Mouse (Mus musculus): ENCODE measurements at regions not wholly inside any gene's neighbourhood (a gene's known extent, or its start where the extent isn't known, plus 50 kb on each side); places are given as distances from the start of the nearest gene placed in this dataset.

GRCm38 (mm10) chr4:134990651-134991050 lies 60.0 kb downstream of the Syf2 start:
- no peak overlapping the region for H3K27ac ChIP-seq (ENCODE audit: low read length)
- no peak overlapping the region for H3K9ac ChIP-seq (ENCODE audit: low read length)
- WGBS = 87% methylated on average over 11 of the region's 11 CpGs
- H3K27me3 ChIP-seq (ENCODE audit: control insufficient read depth, insufficient read depth, low read length) = peaks cover 6% of the 10 kb centered on the region
- H3K4me3 ChIP-seq (ENCODE audit: low read length) = no peak overlapping the region
- H3K9me3 ChIP-seq (replicated peaks; ENCODE audit: control insufficient read depth, low read length) = no peaks in the 10 kb centered on the region; the same call in 1 of the 2 replicates
- ATAC-seq (replicated peaks; ENCODE audit: extremely low read depth, insufficient read depth, low FRiP score) = no peak
- no peaks in the 10 kb centered on the region for H3K36me3 ChIP-seq (ENCODE audit: control insufficient read depth, insufficient read depth)
- no peaks in the 10 kb centered on the region for H3K4me1 ChIP-seq (ENCODE audit: control insufficient read depth, insufficient read depth, low read length)
- no peak overlapping the region for H3K4me2 ChIP-seq (ENCODE audit: low read depth, low read length)

- 61% methylated on average over 8 of the region's 8 CpGs for WGBS
- no peak overlapping the region for H3K9ac ChIP-seq (ENCODE audit: low read length)
These were observed 62.9 kb downstream of the Syf2 start for GRCm38 (mm10) chr4:134993526-134994122.

GRCm38 (mm10) chr4:134994205-134994604 lies 63.5 kb downstream of the Syf2 start:
- Histone ChIP-seq H3K4me3 (ENCODE audit: low read length) (no peak overlapping the region), H3K4me2 (ENCODE audit: low read depth, low read length) (no peak overlapping the region), H3K9ac (ENCODE audit: low read length) (no peak overlapping the region), H3K27ac (ENCODE audit: low read length) (no peak overlapping the region), H3K36me3 (ENCODE audit: control insufficient read depth, insufficient read depth) (no peaks in the 10 kb centered on the region), H3K9me3 (replicated peaks; ENCODE audit: control insufficient read depth, low read length) (no peaks in the 10 kb centered on the region; the same call in 1 of the 2 replicates), H3K4me1 (ENCODE audit: control insufficient read depth, insufficient read depth, low read length) (peaks cover 2% of the 10 kb centered on the region; the same call in 1 of the 2 replicates), H3K27me3 (ENCODE audit: control insufficient read depth, insufficient read depth, low read length) (peaks cover 6% of the 10 kb centered on the region)
- WGBS = 69% methylated on average over 2 of the region's 2 CpGs
- peak; percentile 37; the same call in 1 of the 2 replicates for ATAC-seq (replicated peaks; ENCODE audit: extremely low read depth, insufficient read depth, low FRiP score)

More at GRCm38 (mm10) chr4:134993526-134994122, 62.9 kb downstream of the Syf2 start:
- Histone ChIP-seq H3K4me3 (ENCODE audit: low read length) (no peak overlapping the region), H3K4me1 (ENCODE audit: control insufficient read depth, insufficient read depth, low read length) (no peaks in the 10 kb centered on the region), H3K4me2 (ENCODE audit: low read depth, low read length) (no peak overlapping the region), H3K27ac (ENCODE audit: low read length) (no peak overlapping the region), H3K27me3 (ENCODE audit: control insufficient read depth, insufficient read depth, low read length) (peaks cover 6% of the 10 kb centered on the region), H3K9me3 (replicated peaks; ENCODE audit: control insufficient read depth, low read length) (no peaks in the 10 kb centered on the region; the same call in 1 of the 2 replicates), H3K36me3 (ENCODE audit: control insufficient read depth, insufficient read depth) (no peaks in the 10 kb centered on the region)
- no peak for ATAC-seq (replicated peaks; ENCODE audit: extremely low read depth, insufficient read depth, low FRiP score)

- Histone ChIP-seq H3K9me3 (replicated peaks; ENCODE audit: control insufficient read depth, low read length) (no peaks in the 10 kb centered on the region; the same call in 1 of the 2 replicates), H3K9ac (ENCODE audit: low read length) (no peak overlapping the region)
- 78% methylated on average over 6 of the region's 6 CpGs for WGBS
These were observed 64.0 kb downstream of the Syf2 start for GRCm38 (mm10) chr4:134994648-134995047.

GRCm38 (mm10) chr4:134995052-134995451 lies 64.4 kb downstream of the Syf2 start:
- no peaks in the 10 kb centered on the region for H3K36me3 ChIP-seq (ENCODE audit: control insufficient read depth, insufficient read depth)
- H3K27me3 ChIP-seq (ENCODE audit: control insufficient read depth, insufficient read depth, low read length) = peaks cover 6% of the 10 kb centered on the region
- no peak overlapping the region for H3K9ac ChIP-seq (ENCODE audit: low read length)
- peak; percentile 63 for ATAC-seq (replicated peaks; ENCODE audit: extremely low read depth, insufficient read depth, low FRiP score)
- H3K9me3 ChIP-seq (replicated peaks; ENCODE audit: control insufficient read depth, low read length) = no peaks in the 10 kb centered on the region; the same call in 1 of the 2 replicates
- H3K4me2 ChIP-seq (ENCODE audit: low read depth, low read length) = no peak overlapping the region
- no peak overlapping the region for H3K27ac ChIP-seq (ENCODE audit: low read length)
- 58% methylated on average over 13 of the region's 13 CpGs for WGBS
- no peak overlapping the region for H3K4me3 ChIP-seq (ENCODE audit: low read length)
- H3K4me1 ChIP-seq (ENCODE audit: control insufficient read depth, insufficient read depth, low read length) = peaks cover 4% of the 10 kb centered on the region; the same call in 1 of the 2 replicates

More at GRCm38 (mm10) chr4:134994648-134995047, 64.0 kb downstream of the Syf2 start:
- Histone ChIP-seq H3K4me2 (ENCODE audit: low read depth, low read length) (no peak overlapping the region), H3K4me3 (ENCODE audit: low read length) (no peak overlapping the region), H3K36me3 (ENCODE audit: control insufficient read depth, insufficient read depth) (no peaks in the 10 kb centered on the region), H3K27ac (ENCODE audit: low read length) (no peak overlapping the region), H3K4me1 (ENCODE audit: control insufficient read depth, insufficient read depth, low read length) (peaks cover 4% of the 10 kb centered on the region; the same call in 1 of the 2 replicates), H3K27me3 (ENCODE audit: control insufficient read depth, insufficient read depth, low read length) (peaks cover 6% of the 10 kb centered on the region)
- no peak for ATAC-seq (replicated peaks; ENCODE audit: extremely low read depth, insufficient read depth, low FRiP score)

GRCm38 (mm10) chr4:134996121-134996520 lies 65.4 kb downstream of the Syf2 start:
- 90% methylated on average over 6 of the region's 6 CpGs for WGBS

GRCm38 (mm10) chr4:134997461-134998434 lies 67.0 kb downstream of the Syf2 start:
- Histone ChIP-seq H3K9ac (ENCODE audit: low read length) (no peak overlapping the region), H3K27me3 (ENCODE audit: control insufficient read depth, insufficient read depth, low read length) (peaks cover 4% of the 10 kb centered on the region), H3K36me3 (ENCODE audit: control insufficient read depth, insufficient read depth) (no peaks in the 10 kb centered on the region), H3K4me1 (ENCODE audit: control insufficient read depth, insufficient read depth, low read length) (peaks cover 14% of the 10 kb centered on the region), H3K27ac (ENCODE audit: low read length) (no peak overlapping the region), H3K9me3 (replicated peaks; ENCODE audit: control insufficient read depth, low read length) (no peaks in the 10 kb centered on the region), H3K4me3 (ENCODE audit: low read length) (no peak overlapping the region), H3K4me2 (ENCODE audit: low read depth, low read length) (no peak overlapping the region)
- WGBS = 85% methylated on average over 26 of the region's 26 CpGs
- ATAC-seq (replicated peaks; ENCODE audit: extremely low read depth, insufficient read depth, low FRiP score) = no peak

More at GRCm38 (mm10) chr4:134996121-134996520, 65.4 kb downstream of the Syf2 start:
- H3K27me3 ChIP-seq (ENCODE audit: control insufficient read depth, insufficient read depth, low read length) = peaks cover 6% of the 10 kb centered on the region
- ATAC-seq (replicated peaks; ENCODE audit: extremely low read depth, insufficient read depth, low FRiP score) = no peak
- no peaks in the 10 kb centered on the region for H3K36me3 ChIP-seq (ENCODE audit: control insufficient read depth, insufficient read depth)
- H3K9ac ChIP-seq (ENCODE audit: low read length) = no peak overlapping the region
- H3K27ac ChIP-seq (ENCODE audit: low read length) = no peak overlapping the region
- no peaks in the 10 kb centered on the region; the same call in 1 of the 2 replicates for H3K9me3 ChIP-seq (replicated peaks; ENCODE audit: control insufficient read depth, low read length)
- H3K4me1 ChIP-seq (ENCODE audit: control insufficient read depth, insufficient read depth, low read length) = peaks cover 4% of the 10 kb centered on the region; the same call in 1 of the 2 replicates
- no peak overlapping the region for H3K4me2 ChIP-seq (ENCODE audit: low read depth, low read length)
- no peak overlapping the region for H3K4me3 ChIP-seq (ENCODE audit: low read length)

- WGBS = 56% methylated on average over 12 of the region's 12 CpGs
These were observed 68.4 kb downstream of the Syf2 start for GRCm38 (mm10) chr4:134998928-134999658.

More at GRCm38 (mm10) chr4:134998928-134999658, 68.4 kb downstream of the Syf2 start:
- Histone ChIP-seq H3K27me3 (ENCODE audit: control insufficient read depth, insufficient read depth, low read length) (no peaks in the 10 kb centered on the region), H3K9ac (ENCODE audit: low read length) (no peak overlapping the region), H3K4me1 (ENCODE audit: control insufficient read depth, insufficient read depth, low read length) (peaks cover 16% of the 10 kb centered on the region), H3K9me3 (replicated peaks; ENCODE audit: control insufficient read depth, low read length) (no peaks in the 10 kb centered on the region), H3K4me3 (ENCODE audit: low read length) (no peak overlapping the region), H3K27ac (ENCODE audit: low read length) (no peak overlapping the region), H3K36me3 (ENCODE audit: control insufficient read depth, insufficient read depth) (no peaks in the 10 kb centered on the region), H3K4me2 (ENCODE audit: low read depth, low read length) (no peak overlapping the region)
- no peak for ATAC-seq (replicated peaks; ENCODE audit: extremely low read depth, insufficient read depth, low FRiP score)

Data from heart, embryonic 16.5 days (tissue).